Mouse (Mus musculus): ENCODE results near the gene Rdm1.
"Not testable (repeated sequence)": the region's sequence is repeated elsewhere in the genome, so short reads cannot be mapped to it uniquely, and the experiment has no call there.

Rdm1 gene

DNA sequence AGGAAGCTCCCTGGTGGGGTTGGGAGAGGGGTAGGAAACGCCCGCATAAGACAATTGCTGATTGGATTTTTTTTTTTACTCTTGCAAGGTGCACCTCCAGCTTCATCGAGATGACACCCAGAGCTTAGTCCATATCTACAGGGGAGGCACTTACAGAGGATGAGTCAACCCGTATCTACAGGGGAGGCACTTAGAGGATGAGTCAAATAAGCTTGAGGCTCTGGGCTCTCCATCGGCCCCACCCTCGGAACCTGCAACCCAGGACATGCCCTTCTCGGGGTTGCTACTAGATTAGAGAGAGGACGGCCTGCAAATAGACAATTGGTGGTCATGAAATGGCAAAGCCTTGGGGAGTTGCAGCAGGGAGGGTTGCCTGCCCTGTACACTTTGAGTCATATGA lies 10.9 kb upstream of the Rdm1 start:
- no peak for DNase-seq (ENCODE audit: inconsistent age in 2 of 2, low spot score in 1 of 2)

DNA sequence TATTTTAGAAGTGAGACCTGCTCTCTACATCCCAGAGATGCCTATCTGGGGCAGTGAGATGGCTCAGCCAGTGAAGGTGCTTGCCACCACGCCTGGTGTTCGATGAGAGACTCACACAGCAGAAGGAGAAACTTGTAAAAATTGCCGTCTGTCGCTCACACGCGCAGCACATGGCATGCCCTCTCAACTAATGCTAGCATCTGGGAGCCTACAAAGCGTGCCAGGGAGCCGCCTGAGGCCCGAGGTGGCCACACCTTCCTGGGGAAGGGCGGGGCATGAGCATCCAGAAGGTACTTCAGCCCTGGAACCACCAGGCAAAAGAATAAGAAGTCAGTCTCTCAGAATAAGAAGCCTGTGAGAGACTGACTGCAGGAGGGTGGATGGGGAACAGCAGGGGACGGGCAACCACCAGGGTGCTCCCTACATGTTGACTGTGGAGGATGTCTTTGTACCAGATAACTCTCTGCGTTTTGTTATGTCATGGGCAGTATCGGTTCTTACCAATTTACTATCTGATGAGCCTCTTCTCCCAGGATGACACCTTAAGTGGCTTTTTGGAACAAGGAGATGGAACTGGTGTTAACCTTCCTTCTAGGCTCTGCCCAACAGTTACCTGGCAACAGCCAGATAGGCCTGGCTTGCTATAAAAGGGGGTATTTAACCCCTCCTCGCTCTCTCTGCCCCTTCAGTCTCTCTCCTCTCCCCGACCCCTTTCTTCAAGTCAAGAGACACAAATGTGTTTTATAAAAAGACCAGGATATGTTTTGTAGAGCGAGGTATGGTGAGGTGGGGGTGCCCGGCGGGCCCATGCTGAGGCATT lies 9.8 kb upstream of the Rdm1 start:
- no peak for DNase-seq (ENCODE audit: inconsistent age in 2 of 2, low spot score in 1 of 2)

DNA sequence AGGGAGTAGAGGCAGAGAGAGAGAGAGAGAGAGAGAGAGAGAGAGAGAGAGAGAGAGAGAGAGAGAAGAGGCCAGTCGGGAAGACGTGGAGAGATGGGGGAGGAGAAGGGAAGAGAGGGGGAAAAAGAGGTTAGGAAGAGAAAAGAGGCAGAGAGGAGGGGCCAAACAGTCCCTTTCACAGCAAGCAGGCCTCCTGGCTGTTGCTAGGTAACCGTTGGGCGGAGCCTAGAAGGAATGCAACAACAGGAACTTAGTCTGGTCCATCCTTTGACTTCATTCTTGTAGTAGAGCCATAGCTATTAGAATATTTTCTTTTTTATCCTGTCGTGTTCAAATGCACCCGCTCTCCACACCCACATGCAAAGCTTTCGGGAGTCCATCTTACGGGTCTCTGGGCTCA lies 9.1 kb upstream of the Rdm1 start:
- DNase-seq (ENCODE audit: inconsistent age in 2 of 2, low spot score in 1 of 2): peak; percentile 31 to 65

- peak; percentile 42 to 80 for DNase-seq (ENCODE audit: inconsistent age in 2 of 2, low spot score in 1 of 2)
These were observed 8.4 kb upstream of the Rdm1 start for GRCm38 (mm10) chr11:101618596-101618995.

- not testable (repeated sequence) for DNase-seq (ENCODE audit: inconsistent age in 2 of 2, low spot score in 1 of 2)
These were observed 6.9 kb upstream of the Rdm1 start for GRCm38 (mm10) chr11:101620022-101620655.

DNA sequence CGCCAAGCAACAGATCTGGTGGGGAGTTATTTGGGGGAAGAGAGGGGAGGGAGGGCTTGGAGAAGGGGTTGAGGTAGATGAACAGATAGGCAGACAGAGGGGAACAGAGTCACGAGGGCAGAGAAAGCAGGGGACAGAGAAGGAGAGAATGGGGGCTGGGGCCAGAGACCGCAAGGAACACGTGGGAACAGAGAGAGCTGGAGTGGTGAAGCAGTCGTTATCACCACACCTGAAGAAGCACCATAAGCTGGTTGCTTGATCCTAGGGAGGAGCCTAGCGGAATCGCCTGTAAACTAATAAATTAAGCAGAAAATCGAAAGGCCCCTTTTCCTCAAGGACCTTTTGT lies 373 bp upstream of the Rdm1 start:
- DNase-seq (ENCODE audit: inconsistent age in 2 of 2, low spot score in 1 of 2): no peak

DNA sequence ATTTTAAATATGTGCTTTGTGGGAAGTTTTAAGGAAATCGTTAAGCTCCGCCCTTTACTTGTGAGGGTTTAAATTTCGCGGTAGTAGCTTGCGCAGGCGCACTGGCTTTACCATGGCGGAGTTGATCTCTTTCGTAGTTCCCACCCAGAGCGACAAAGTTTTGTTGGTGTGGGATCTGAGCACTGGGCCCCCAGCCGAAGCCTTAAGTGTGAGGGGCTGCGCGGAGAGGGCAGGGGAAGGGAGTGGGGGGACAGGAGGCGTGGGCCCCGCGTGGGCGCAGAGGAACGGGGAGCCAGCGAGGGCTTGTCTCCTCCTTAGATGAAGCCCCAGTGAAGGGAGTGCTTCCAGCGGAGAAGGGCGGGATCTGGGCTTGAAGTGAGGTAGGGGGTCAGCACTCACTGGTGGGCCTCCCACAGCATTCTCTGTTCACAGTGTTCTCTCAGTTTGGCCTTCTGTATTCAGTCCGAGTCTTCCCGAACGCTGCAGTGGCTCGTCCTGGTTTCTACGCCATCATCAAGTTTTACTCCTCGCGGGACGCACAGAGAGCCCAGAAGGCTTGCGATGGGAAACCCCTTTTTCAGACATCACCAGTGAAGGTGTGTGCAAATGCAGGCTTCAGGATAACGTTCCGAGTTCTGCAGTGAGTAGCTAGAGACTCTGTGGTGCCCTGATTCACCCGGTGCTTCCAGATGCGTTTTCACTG lies 1.0 kb downstream of the Rdm1 start:
- DNase-seq (ENCODE audit: inconsistent age in 2 of 2, low spot score in 1 of 2): peak; percentile 89 to 97

GRCm38 (mm10) chr11:101628733-101629417 lies 1.9 kb downstream of the Rdm1 start:
- not testable (repeated sequence) for DNase-seq (ENCODE audit: inconsistent age in 2 of 2, low spot score in 1 of 2)

GRCm38 (mm10) chr11:101635660-101636059 lies 8.7 kb downstream of the Rdm1 start:
- DNase-seq (ENCODE audit: inconsistent age in 2 of 2, low spot score in 1 of 2): no peak

DNA sequence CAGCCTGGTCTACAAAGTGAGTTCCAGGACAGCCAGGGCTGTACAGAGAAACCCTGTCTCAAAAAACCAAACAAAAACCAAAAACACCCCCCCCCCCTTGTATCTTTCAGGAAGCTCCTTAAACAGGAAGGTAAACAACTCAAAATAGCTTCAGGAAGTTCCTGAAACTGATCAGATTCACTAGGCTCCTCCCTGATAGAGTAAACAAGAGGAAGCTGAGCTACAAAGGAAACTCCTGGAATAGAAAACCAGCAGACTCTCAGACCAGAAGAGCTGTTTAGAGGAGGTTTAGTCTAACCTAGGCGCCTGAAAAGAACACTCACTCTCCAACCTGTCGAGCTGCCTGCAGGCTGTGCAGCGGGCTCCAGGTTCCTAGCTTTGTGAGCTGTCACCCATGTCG lies 12.8 kb downstream of the Rdm1 start:
- no peak for DNase-seq (ENCODE audit: inconsistent age in 2 of 2, low spot score in 1 of 2)

DNA sequence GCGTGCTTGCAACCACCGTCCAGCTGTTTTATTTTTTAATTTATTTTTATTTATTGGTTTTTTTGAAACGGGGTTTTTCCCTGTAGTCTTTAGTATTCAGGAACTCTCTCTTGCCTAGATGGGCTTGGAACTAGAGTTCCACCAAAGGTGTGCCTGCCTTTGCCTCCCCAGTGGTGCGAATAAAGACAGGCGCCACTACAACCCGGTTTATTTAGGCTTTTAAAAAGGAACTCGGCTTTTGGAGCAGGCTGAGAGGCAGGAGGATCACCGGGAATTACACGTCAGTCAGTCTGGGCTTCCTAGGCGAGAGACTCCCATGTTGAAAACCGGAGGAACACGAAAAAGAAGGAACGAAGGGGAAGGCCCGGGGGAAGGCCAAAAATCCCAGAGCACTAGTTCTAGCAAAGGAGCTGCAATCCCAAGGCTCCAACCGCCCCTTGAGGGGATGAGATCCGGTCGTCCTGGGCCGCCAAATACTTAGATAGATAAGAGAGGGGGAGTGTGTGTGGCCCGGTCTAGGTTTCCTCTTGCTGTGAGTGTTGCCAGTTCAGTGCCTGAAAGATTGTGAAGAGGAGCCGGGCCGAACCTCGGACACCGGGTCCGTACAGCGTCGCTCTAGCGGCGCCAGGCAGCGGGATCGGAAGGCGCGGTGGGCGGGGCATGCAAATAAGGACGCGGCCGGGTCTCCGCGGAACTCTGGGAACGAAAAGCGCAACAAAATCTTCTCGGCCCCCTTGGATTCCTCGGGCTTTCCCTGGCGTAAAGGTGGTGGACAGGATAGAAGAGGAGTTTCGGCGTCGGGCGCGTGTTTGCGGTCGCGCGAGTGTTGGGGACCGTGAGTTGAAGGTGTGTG lies 14.1 kb downstream of the Rdm1 start:
- peak; percentile 88 to 95 for DNase-seq (ENCODE audit: inconsistent age in 2 of 2, low spot score in 1 of 2)

DNA sequence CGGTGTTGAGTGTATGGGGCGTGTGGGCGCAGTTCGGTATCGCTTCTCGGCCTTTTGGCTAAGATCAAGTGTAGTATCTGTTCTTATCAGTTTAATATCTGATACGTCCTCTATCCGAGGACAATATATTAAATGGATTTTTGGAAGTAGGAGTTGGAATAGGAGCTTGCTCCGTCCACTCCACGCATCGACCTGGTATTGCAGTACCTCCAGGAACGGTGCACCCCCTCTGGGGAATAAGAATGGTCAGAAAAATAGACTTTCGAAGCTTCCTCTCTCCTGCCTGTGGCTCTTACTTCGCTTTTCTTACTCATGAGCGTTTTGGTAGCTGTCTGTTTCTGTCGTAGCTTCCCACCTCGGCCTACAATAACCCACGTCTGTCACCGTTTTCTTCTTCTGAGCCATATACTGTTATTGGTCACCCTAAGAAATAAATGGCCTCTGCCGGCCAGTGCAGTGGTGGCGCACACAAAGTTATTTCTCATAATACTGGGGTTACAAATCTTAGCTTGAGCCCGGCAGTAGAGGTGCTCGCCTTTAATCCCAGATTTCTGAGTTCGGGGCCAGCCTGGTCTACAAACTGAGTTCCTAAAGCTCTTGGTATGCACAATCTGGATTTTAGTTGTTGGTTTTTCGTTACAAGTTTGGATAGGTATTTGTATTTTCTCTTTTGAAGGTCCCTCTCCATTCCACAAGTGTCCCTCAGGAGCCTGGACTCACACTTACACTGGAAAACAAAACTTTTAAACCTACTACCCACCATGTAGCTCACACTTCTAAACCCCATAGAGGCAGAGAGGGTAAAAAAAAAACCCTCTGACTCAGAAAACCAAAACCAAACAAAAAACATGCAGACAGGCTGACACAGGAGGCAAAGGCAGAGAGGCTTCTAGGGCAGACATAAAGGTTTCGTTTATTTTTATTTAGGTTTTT lies 15.0 kb downstream of the Rdm1 start:
- DNase-seq (ENCODE audit: inconsistent age in 2 of 2, low spot score in 1 of 2): peak; percentile 37 to 71

DNA sequence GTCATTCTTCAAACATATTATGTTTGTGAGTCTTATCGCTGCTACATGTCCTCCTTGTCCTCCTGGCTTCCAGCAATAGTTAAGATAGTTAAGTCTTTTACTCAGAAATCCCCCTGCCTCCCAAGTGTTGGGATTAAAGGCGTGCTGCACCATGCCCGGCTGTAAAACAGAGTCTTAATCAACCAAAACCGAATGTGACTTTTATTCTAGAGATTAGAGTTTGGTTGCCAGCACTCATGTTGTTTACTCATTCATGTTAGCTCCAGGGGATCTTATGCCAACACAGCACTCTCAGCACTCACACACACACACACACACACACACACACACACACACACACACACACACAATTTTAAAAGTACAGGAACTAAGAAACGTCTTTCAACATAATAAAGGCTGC lies 15.9 kb downstream of the Rdm1 start:
- DNase-seq (ENCODE audit: inconsistent age in 2 of 2, low spot score in 1 of 2): no peak

- no peak for DNase-seq (ENCODE audit: inconsistent age in 2 of 2, low spot score in 1 of 2)
These were observed 17.6 kb downstream of the Rdm1 start for GRCm38 (mm10) chr11:101644591-101644990.

DNA sequence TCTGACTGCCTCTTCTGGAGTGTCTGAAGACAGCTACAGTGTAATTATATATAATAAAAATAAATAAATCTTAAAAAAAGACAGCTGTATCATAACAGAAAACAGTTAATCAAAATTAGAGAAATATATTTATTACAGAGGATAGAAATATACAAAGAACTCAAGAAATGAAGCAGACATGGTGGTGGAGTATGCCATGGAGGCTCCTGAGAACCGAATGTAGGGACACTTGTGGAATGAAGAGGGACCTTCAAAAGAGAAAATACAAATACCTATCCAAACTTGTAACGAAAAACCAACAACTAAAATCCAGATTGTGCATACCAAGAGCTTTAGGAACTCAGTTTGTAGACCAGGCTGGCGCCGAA lies 18.0 kb downstream of the Rdm1 start:
- not testable (repeated sequence) for DNase-seq (ENCODE audit: inconsistent age in 2 of 2, low spot score in 1 of 2)

- peak; percentile 80 to 93 for DNase-seq (ENCODE audit: inconsistent age in 2 of 2, low spot score in 1 of 2)
These were observed 18.7 kb downstream of the Rdm1 start for GRCm38 (mm10) chr11:101645411-101646282.

DNA sequence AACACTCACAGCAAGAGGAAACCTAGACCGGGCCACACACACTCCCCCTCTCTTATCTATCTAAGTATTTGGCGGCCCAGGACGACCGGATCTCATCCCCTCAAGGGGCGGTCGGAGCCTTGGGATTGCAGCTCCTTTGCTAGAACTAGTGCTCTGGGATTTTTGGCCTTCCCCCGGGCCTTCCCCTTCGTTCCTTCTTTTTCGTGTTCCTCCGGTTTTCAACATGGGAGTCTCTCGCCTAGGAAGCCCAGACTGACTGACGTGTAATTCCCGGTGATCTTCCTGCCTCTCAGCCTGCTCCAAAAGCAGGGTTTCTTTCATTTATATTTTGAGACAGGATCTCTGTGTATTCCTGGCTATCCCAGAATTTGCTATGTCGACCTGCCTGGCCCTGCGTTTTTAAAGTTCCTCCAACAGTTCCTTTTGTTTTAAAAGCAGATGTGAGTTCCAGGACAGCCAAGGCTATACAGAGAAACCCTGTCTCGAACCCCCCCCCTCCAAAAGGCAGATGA lies 19.3 kb downstream of the Rdm1 start:
- DNase-seq (ENCODE audit: inconsistent age in 2 of 2, low spot score in 1 of 2): not testable (repeated sequence)

- DNase-seq (ENCODE audit: inconsistent age in 2 of 2, low spot score in 1 of 2): not testable (repeated sequence)
These were observed 20.1 kb downstream of the Rdm1 start for GRCm38 (mm10) chr11:101647093-101647492.

Measured in adrenal gland, adult (tissue).